Mouse (Mus musculus): ENCODE measurements at regions not wholly inside any gene's neighbourhood (a gene's known extent, or its start where the extent isn't known, plus 50 kb on each side); places are given as distances from the start of the nearest gene placed in this dataset.

DNA sequence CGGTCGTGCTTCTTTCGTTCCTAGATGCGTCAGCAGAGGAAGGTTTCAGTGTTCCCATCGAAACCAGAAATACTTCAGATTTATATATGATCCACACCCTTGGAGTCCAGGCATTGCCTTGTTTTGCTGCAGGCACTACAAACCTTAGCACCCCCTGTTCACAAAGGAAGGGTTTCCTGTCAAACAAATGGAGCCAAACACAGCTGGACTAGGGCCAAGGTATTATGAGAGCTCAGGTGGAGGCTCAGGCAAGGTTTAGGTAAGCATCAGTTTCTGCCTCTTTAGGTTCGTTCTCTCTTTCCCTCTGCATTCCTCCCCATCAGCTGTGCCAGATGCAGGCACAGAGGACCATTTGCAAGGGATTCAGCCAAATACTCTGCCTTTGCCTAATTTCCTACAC lies 377.0 kb upstream of the A1bg start:
- TF ChIP-seq GATA1 (IDR thresholded peaks at IDR 0.05; ENCODE audit: borderline replicate concordance, low read length) (no peak), FLI1 (IDR thresholded peaks at IDR 0.05; ENCODE audit: low read length) (no peak)
- no peaks in the 10 kb centered on the region for H3K36me3 ChIP-seq (replicated peaks; ENCODE audit: low read length)
- H3K4me1 ChIP-seq = no peaks in the 10 kb centered on the region
- H3K9me3 ChIP-seq = no peaks in the 10 kb centered on the region
- H3K4me3 ChIP-seq (replicated peaks) = no peak overlapping the region
- H3K27me3 ChIP-seq (replicated peaks) = no peaks in the 10 kb centered on the region

DNA sequence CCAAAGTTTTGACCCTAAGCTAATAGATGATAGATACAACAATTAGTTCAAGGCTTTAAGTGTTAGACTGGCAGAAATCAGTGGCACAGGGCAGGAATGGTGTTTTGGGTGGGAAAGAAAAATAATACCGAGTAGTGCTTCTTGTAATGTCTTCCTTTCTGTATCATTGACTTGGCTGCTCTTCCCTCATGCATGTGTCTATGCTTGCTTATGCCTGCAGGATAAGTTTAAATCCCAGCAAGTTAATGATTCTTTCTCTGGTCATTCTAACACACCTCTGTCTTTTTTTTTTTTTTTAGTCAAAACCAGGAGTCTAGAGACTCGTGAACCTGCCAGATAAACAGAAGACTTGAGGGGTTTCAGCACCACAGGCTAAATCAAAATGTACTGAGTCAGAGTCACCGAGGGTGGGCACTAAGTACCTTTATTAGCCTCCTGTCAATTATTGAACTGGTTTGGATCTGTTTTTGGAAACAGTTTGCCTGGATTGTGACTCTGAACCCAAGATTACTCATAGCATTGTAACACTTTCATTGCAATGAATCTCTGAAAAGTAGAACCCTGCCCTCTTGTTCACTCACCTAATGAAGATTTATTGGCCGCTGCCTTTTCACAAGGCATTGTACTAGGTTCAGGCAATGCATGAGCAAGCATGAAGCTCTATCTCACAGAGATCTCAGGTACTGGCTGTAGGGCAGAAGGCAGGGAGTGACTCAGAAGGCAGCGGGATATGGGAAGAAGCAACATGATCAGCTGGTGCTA lies 374.8 kb upstream of the A1bg start:
- Histone ChIP-seq H3K4me1 (no peaks in the 10 kb centered on the region), H3K9me3 (no peaks in the 10 kb centered on the region), H3K4me3 (replicated peaks) (no peak overlapping the region), H3K36me3 (replicated peaks; ENCODE audit: low read length) (no peaks in the 10 kb centered on the region), H3K27me3 (replicated peaks) (no peaks in the 10 kb centered on the region)
- TF ChIP-seq FLI1 (IDR thresholded peaks at IDR 0.05; ENCODE audit: low read length) (no peak), GATA1 (IDR thresholded peaks at IDR 0.05; ENCODE audit: borderline replicate concordance, low read length) (no peak)

DNA sequence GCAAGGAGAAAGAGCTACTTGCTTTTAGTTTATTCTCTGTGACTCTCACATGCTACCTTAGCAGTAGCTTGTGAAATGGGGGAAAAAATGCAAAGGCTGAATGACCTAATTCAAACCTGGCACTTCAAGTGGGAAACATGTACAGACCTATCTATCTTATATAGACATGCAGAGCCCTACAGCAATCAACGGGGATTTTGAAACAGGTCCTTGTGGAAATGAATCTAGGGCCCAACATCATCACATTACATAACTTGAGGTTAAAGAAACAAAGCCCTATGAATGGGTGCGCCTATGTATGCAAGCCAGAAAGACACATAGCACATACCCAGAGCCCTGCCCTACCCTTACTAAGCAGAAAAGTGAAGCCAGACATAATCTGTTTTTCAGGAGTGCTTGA lies 371.8 kb upstream of the A1bg start:
- Histone ChIP-seq H3K4me1 (no peaks in the 10 kb centered on the region), H3K9me3 (peaks cover 7% of the 10 kb centered on the region; the same call in 1 of the 2 replicates), H3K36me3 (replicated peaks; ENCODE audit: low read length) (no peaks in the 10 kb centered on the region), H3K4me3 (replicated peaks) (no peak overlapping the region), H3K27me3 (replicated peaks) (no peaks in the 10 kb centered on the region)
- TF ChIP-seq GATA1 (IDR thresholded peaks at IDR 0.05; ENCODE audit: borderline replicate concordance, low read length) (no peak), FLI1 (IDR thresholded peaks at IDR 0.05; ENCODE audit: low read length) (no peak)

DNA sequence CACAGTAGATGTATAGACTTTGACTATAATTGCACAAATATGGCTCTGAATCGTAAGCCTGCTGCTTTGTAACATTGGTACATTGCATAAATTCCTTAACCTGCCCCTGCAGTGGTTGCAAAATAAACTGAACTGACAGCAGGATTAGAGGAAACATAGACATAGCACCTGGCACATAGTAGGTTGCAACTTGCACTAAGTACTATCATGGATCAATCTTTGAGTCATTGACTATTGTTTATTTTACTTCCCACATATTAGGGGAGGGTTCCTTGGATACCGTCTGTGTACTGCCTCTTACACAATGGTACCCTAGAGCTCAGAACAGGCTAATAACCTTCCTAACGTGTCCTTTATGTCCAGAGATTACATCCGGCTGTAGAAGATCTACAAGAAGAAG lies 371.3 kb upstream of the A1bg start:
- Histone ChIP-seq H3K4me3 (replicated peaks) (no peak overlapping the region), H3K9me3 (peaks cover 7% of the 10 kb centered on the region; the same call in 1 of the 2 replicates), H3K27me3 (replicated peaks) (no peaks in the 10 kb centered on the region), H3K36me3 (replicated peaks; ENCODE audit: low read length) (no peaks in the 10 kb centered on the region), H3K4me1 (no peaks in the 10 kb centered on the region)
- no peak for TF ChIP-seq GATA1 (IDR thresholded peaks at IDR 0.05; ENCODE audit: borderline replicate concordance, low read length)
- no peak for TF ChIP-seq FLI1 (IDR thresholded peaks at IDR 0.05; ENCODE audit: low read length)

DNA sequence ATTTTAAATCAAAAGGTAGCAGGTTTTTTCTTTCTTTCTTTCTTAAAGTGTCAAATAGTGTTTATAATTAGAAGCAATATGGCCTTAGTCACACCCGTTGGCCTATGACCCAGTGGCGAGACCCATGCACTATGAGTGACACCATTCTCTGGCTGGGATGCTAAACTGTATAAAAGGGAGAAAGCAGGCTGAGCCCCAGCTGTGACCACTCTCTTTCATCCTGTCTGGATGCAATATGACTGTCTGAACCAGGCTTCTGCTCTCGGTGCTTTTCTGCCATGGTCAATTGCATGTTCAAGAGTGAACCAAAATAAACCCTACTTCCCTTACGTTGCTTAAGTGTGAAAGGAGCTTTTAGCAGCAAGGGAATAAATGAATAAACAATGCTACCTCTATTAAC lies 346.0 kb upstream of the A1bg start:
- no peaks in the 10 kb centered on the region for H3K4me1 ChIP-seq
- TF ChIP-seq GATA1 (IDR thresholded peaks at IDR 0.05; ENCODE audit: borderline replicate concordance, low read length) (no peak), FLI1 (IDR thresholded peaks at IDR 0.05; ENCODE audit: low read length) (no peak)
- H3K4me3 ChIP-seq (replicated peaks) = no peak overlapping the region
- H3K9me3 ChIP-seq = no peaks in the 10 kb centered on the region
- H3K27me3 ChIP-seq (replicated peaks) = no peaks in the 10 kb centered on the region
- no peaks in the 10 kb centered on the region for H3K36me3 ChIP-seq (replicated peaks; ENCODE audit: low read length)

DNA sequence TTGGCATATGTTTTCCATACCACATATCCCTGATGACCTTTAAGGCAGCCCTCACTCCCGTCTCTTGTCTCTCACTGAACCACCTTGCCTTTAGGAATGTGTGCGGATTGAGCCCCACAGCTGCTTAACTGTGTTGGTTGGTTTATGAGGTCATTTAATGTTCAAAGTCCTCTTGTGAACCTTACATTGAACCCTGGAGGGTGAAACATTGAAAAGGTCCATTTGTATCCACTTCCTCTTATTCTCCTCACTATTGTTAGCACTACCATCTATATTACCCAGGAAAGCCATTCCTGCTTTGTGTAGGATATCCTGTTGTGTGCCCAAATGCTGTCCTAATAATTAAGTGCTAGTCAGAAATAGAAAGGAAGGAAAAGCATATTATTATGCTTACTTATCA lies 336.2 kb upstream of the A1bg start:
- H3K4me1 ChIP-seq = no peaks in the 10 kb centered on the region
- TF ChIP-seq FLI1 (IDR thresholded peaks at IDR 0.05; ENCODE audit: low read length) (no peak), GATA1 (IDR thresholded peaks at IDR 0.05; ENCODE audit: borderline replicate concordance, low read length) (no peak)
- H3K9me3 ChIP-seq = no peaks in the 10 kb centered on the region
- H3K36me3 ChIP-seq (replicated peaks; ENCODE audit: low read length) = no peaks in the 10 kb centered on the region
- H3K27me3 ChIP-seq (replicated peaks) = no peaks in the 10 kb centered on the region
- no peak overlapping the region for H3K4me3 ChIP-seq (replicated peaks)

DNA sequence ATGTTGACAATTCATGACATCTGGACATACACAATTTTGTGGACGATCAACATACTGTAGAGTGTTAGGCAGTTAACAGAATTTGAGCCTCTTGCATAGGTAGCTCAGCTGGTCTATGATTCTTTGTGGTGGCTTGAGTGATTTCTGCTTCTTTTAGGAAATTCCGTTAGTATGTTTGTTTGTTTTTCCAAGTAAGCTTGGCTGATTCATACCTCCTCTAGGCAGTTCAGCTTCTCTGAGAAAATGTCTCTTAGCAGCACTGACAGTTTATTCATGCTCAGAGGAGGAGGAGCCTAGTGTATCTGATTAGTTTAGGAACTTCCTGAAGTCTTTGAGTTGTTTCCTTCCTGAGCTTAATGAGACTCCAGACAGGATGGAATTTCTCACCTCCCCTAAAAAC lies 321.7 kb upstream of the A1bg start:
- no peak overlapping the region for H3K4me3 ChIP-seq (replicated peaks)
- H3K27me3 ChIP-seq (replicated peaks) = no peaks in the 10 kb centered on the region
- H3K9me3 ChIP-seq = no peaks in the 10 kb centered on the region
- no peaks in the 10 kb centered on the region for H3K36me3 ChIP-seq (replicated peaks; ENCODE audit: low read length)
- H3K4me1 ChIP-seq = no peaks in the 10 kb centered on the region
- no peak for TF ChIP-seq GATA1 (IDR thresholded peaks at IDR 0.05; ENCODE audit: borderline replicate concordance, low read length)
- TF ChIP-seq FLI1 (IDR thresholded peaks at IDR 0.05; ENCODE audit: low read length) = no peak

DNA sequence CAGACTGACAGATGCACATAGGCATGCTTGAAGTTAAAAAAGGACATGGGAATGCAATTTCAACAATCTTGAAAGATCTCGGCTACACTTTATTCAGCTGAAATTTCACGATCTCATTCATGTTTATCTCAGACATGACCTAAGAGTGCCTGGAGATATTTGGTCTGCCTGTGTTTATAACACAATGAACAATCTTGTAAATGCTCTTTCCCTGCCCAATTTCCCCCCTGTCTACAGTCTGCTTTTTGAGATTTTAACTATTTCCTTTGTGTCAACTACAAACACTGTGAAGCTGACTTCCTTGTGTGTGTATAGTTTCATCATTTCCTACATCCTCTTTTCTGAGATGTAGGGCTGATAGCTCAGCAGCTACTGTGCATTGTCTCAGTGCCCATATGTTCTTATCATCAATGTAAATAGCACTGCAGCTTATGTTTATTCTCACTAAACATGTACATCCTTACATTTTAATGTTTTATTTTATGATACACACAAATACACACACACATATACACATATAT lies 319.4 kb upstream of the A1bg start:
- Histone ChIP-seq H3K36me3 (replicated peaks; ENCODE audit: low read length) (no peaks in the 10 kb centered on the region), H3K27me3 (replicated peaks) (no peaks in the 10 kb centered on the region), H3K9me3 (no peaks in the 10 kb centered on the region), H3K4me3 (replicated peaks) (no peak overlapping the region), H3K4me1 (no peaks in the 10 kb centered on the region)
- TF ChIP-seq GATA1 (IDR thresholded peaks at IDR 0.05; ENCODE audit: borderline replicate concordance, low read length) (no peak), FLI1 (IDR thresholded peaks at IDR 0.05; ENCODE audit: low read length) (no peak)

DNA sequence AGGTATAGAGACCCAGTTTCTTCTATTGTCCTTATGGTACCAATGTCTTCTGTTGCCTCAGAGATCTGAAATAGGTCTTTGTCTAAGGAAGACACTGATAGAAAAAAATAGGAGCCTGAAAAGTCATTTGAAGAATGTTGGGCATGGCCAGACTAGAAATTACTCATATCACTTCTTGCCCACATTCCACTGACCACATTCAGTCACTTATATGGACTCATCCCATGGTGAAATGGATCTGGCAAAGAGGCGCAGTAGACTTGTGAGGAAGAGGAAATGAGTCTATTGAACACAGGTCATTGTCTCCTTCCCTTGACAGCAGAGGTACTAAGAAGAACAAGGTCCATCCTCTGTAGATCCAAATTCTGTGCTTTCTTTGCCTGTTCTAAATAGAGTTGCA lies 318.9 kb upstream of the A1bg start:
- Histone ChIP-seq H3K36me3 (replicated peaks; ENCODE audit: low read length) (no peaks in the 10 kb centered on the region), H3K9me3 (no peaks in the 10 kb centered on the region), H3K27me3 (replicated peaks) (no peaks in the 10 kb centered on the region), H3K4me3 (replicated peaks) (no peak overlapping the region), H3K4me1 (no peaks in the 10 kb centered on the region)
- TF ChIP-seq FLI1 (IDR thresholded peaks at IDR 0.05; ENCODE audit: low read length) (no peak), GATA1 (IDR thresholded peaks at IDR 0.05; ENCODE audit: borderline replicate concordance, low read length) (no peak)

DNA sequence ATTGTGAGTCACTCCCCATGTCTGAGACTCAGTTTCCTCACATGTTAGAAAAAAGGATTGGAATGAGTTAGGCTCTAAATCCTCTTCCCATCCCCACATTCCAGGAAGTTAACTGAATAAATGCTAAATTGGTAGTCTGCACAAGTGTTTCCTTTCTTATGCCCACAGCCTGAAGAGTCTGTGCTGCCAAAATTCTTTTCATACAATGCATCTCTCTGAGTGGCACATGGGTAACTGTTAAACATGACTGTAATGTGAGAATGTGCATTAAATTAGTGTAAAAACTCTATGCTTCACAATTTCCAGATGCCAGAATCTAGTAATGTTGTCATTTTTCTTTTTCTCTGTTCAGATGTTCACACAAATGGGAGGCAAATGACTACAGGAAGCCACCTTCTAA lies 317.5 kb upstream of the A1bg start:
- H3K27me3 ChIP-seq (replicated peaks) = no peaks in the 10 kb centered on the region
- no peaks in the 10 kb centered on the region for H3K9me3 ChIP-seq
- H3K4me3 ChIP-seq (replicated peaks) = no peak overlapping the region
- no peaks in the 10 kb centered on the region for H3K36me3 ChIP-seq (replicated peaks; ENCODE audit: low read length)
- TF ChIP-seq GATA1 (IDR thresholded peaks at IDR 0.05; ENCODE audit: borderline replicate concordance, low read length) (no peak), FLI1 (IDR thresholded peaks at IDR 0.05; ENCODE audit: low read length) (no peak)
- no peaks in the 10 kb centered on the region for H3K4me1 ChIP-seq

All from megakaryocyte, embryonic 14.5 days (primary cell).